Mouse (Mus musculus) cerebellum, adult 11-12 months (tissue): ENCODE measurements around the gene Arhgef6.

Experiments
- DNase-seq: peaks from one replicate; pipeline ENCODE4 v3.0.0; 2022

Gene Arhgef6

DNA sequence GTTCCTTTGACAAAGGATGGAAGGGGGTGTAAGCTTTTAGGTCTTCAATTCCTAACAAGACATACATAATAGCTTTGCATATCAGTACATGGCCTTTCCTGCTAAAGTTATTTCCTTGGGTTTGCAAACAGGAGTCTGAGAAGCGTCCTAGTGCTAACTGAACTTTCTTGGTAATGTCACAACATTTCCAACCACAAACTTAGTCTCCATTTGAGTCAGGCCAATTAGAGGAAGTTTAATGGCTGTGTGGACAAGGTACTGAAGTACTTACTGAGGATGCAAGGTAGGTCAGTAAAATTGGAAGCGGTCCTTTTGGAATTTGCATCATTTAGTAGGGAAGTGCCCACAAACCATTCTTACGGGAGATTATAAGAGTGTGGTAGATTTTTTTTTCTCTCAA lies 155.2 kb downstream of the Arhgef6 start:
- DNase-seq, result no peak

DNA sequence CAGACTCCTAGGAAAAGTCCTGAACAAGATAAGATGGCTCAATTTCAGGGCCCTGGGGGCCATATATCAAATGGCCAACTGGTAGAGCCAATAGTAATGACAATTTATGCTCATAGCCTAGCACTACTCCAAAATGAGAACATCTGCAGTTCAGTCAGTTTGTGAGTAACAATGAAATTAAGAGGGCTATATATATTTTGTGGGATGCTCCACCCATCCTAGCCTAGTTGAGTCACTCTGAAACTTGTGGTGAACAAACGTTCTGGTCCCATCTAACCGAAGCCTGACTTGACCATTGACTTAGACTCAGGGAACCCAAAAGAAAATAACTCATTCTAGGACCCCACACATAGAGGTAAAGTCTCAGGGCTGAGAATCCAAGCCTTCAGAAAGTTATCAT lies 156.1 kb downstream of the Arhgef6 start:
- DNase-seq, result no peak
